Mouse (Mus musculus) forebrain, embryonic 12.5 days (tissue): Measurements from ENCODE around the gene Thap11. TPM values are rescaled to one million over a fixed set of nuclear protein-coding genes. Genes with fewer than 3 reads are reported as not detected.
"Not testable (repeated sequence)": the region's sequence is repeated elsewhere in the genome, so short reads cannot be mapped to it uniquely, and the experiment has no call there.

Experiments used
- ATAC-seq: fragments of 200-750 bp; cut with Nextera tagmentation; 2 replicates; pipeline ENCODE4 v1.8.0; 2017; ENCODE audit warnings: moderate TSS enrichment; ENCODE audit not compliant: low FRiP score
- H3K27ac ChIP-seq: fragments of 300-500 bp; sonication (generic); 2 replicates; pipeline ENCODE4 v1.5.1; 2016; ENCODE audit warnings: mild to moderate bottlenecking
- H3K27me3 ChIP-seq: fragments of 300-500 bp; sonication (generic); 2 replicates; pipeline ENCODE4 v1.6.1; 2016; ENCODE audit warnings: mild to moderate bottlenecking
- H3K36me3 ChIP-seq: fragments of 300-500 bp; sonication (generic); replicated peaks from 2 replicates; pipeline ENCODE4 v1.6.1; 2016; ENCODE audit warnings: mild to moderate bottlenecking
- H3K4me1 ChIP-seq: fragments of 300-500 bp; sonication (generic); 2 replicates; pipeline ENCODE4 v1.6.1; 2016
- H3K4me2 ChIP-seq: fragments of 300-500 bp; sonication (generic); 2 replicates; pipeline ENCODE4 v1.6.1; 2016; ENCODE audit warnings: mild to moderate bottlenecking, moderate library complexity
- H3K4me3 ChIP-seq: fragments of 300-500 bp; sonication (generic); replicated peaks from 2 replicates; pipeline ENCODE4 v1.5.1; 2016; ENCODE audit warnings: mild to moderate bottlenecking
- H3K9ac ChIP-seq: fragments of 300-500 bp; sonication (generic); 2 replicates; pipeline ENCODE4 v1.6.1; 2016; ENCODE audit warnings: mild to moderate bottlenecking
- H3K9me3 ChIP-seq: fragments of 300-500 bp; sonication (generic); 2 replicates; pipeline ENCODE4 v1.6.1; 2016
- WGBS: fragments of 180-500 bp; shearing (Covaris S2); methylation state at CpG from one replicate; pipeline ENCODE4 v1.1.7; 2016; 5-methylcytosine and 5-hydroxymethylcytosine counted together
- polyA plus RNA-seq: library from polyadenylated mRNA; unstranded; fragments of >200 nt; fragmentation: Nextera tagmentation; extraction: Ambion mirVana; gene quantifications from 2 replicates; pipeline ENCODE4 v1.2.1, GENCODE M21; 2016

Gene Thap11
- polyA plus RNA-seq, 1 experiment from 2014 or later = 80.4 TPM

DNA sequence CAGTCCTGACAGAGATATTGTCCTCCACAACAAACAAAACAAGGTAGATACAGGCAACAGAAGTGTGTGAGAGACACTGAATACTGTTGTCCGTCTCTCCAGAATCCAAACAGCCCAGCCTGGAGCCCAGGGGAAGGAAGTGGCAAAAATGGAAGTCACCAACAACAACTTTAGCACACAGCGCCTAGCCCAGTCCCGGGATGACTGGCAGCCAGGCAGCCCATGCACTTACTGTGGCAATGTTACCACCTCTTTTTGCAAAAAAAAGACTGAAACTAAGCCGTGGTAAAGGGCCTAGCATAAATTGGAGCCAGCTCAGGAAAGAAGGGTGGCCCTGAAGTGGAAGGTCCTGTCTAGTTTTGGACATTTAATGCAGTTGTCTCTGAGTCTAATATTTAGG, 28.6 kb upstream of the Thap11 start:
- peak overlapping the region; percentile 87 for H3K4me2 ChIP-seq
- no peak for ATAC-seq
- WGBS = 8% methylated on average over 4 of the region's 4 CpGs
- no peaks in the 10 kb centered on the region for H3K27me3 ChIP-seq
- H3K27ac ChIP-seq = no peak overlapping the region
- peak overlapping the region; percentile 95 for H3K4me3 ChIP-seq
- H3K36me3 ChIP-seq = peaks cover 38% of the 10 kb centered on the region
- peak overlapping the region; percentile 92 for H3K9ac ChIP-seq
- H3K4me1 ChIP-seq = peaks cover 18% of the 10 kb centered on the region
- H3K9me3 ChIP-seq = no peaks in the 10 kb centered on the region

DNA sequence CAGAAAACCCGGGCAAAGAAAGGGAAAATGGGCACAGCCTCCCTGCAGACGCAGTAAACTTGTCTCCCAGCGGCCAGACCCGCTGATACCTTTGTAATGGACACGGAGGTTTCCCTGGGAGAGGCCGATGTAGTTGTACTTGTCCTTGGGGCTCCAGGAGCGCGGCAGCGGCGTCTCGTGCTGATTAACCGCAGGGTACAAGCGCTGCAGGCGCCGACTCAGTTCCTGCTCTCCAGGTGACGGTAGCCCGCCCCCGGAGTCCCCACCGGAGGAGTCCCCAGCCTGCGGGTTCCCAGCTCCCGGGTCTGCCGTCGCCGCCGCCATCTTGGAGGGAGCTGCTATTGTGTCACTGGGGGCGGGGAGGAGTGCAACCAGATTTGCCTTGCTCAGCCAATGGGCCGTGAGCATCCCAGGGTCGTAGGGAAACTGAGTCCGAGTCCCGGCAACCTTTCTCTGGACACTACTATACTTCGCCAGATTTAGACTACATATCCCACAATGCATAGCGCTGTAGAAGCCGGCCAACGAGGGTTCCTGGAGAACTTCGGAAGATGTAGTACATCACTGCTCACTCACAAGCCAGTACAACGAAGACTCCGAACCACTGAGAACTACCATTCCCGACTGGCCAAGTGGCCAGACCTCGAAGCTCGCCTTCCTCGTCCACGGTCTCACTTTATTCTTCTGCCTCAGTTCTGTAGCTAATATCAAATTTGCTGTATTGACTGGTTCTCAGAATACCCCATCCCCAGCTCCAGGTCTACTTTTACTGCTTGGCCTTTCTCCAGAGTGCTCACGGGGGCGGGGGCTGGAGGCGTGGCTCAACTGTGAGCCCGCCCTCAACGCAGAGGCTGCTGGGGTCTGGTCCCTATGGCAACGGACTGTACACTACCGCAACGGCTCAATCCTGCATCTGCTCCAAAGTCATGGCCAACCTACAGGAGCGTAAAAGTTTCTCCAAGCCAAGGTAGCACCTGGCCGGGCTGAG, 27.8 kb upstream of the Thap11 start, which contains the start of the genes Ranbp10 and Tsnaxip1:
TSS of gene Ranbp10 (minus strand) at position 490 of the 988 bp plus-strand sequence.
TSS of gene Tsnaxip1 (plus strand) at position 871 of the 988 bp plus-strand sequence.
- Histone ChIP-seq H3K4me3 (peak within 1 kb of the TSS; percentile 95), H3K4me2 (peak within 1 kb of the TSS; percentile 87), H3K27ac (0 out of 2 replicates have a peak within 1 kb of the TSS, but pooled peaks have one; percentile 43), H3K4me1 (peaks cover 18% of the 10 kb centered on the region), H3K9me3 (no peaks in the 10 kb centered on the region), H3K27me3 (no peaks in the 10 kb centered on the region), H3K36me3 (peaks cover 30% of the 10 kb centered on the region), H3K9ac (peak within 1 kb of the TSS; percentile 92)
- ATAC-seq = peak; percentile 98
- WGBS = under 1% methylated on average over 52 of the region's 52 CpGs

DNA sequence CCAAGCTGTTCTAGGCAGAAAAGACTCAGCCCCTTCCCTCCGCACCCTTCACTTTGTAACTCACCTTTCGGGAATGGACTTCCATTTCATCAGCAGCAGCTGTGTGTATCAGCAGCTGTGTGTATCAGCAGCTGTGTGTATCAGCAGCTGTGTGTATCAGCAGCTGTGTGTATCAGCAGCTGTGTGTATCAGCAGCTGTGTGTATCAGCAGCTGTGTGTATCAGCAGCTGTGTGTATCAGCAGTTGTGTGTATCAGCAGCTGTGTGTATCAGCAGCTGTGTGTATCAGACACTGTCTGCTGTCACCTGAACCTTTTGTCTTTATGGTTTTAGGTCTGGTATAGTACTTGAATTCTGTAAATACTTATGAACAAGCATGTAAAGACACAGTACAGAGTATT, 21.2 kb upstream of the Thap11 start:
- not testable (repeated sequence) for H3K36me3 ChIP-seq, ATAC-seq, H3K27ac ChIP-seq, H3K27me3 ChIP-seq, H3K9ac ChIP-seq, H3K4me2 ChIP-seq, H3K9me3 ChIP-seq, H3K4me3 ChIP-seq, H3K4me1 ChIP-seq
- 84% methylated on average over 2 of the region's 2 CpGs for WGBS

DNA sequence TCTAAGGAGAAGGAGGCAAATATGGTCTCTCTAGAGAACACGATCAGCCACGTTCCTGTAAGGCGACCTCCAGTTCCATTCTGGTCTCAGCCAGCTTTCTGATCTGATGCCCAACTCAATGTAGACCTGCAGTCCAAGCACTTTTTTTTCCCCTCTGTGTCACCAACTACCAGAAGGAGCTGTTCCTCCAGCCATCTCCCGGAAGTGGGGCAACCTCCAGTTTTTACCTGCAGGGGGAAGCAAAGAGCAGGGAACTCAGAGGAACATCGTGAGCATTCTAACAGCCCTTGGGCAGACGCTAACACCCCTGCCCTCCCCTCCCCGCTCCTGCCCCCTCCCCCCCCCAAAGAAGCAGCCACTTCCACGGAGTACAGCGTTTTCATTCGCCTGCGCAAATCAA, 19.6 kb upstream of the Thap11 start:
- Histone ChIP-seq H3K36me3 (no peaks in the 10 kb centered on the region), H3K27me3 (no peaks in the 10 kb centered on the region), H3K27ac (no peak overlapping the region), H3K9me3 (no peaks in the 10 kb centered on the region), H3K4me3 (no peak overlapping the region), H3K4me1 (no peaks in the 10 kb centered on the region), H3K4me2 (no peak overlapping the region), H3K9ac (no peak overlapping the region)
- 27% methylated on average over 11 of the region's 11 CpGs for WGBS
- no peak for ATAC-seq

DNA sequence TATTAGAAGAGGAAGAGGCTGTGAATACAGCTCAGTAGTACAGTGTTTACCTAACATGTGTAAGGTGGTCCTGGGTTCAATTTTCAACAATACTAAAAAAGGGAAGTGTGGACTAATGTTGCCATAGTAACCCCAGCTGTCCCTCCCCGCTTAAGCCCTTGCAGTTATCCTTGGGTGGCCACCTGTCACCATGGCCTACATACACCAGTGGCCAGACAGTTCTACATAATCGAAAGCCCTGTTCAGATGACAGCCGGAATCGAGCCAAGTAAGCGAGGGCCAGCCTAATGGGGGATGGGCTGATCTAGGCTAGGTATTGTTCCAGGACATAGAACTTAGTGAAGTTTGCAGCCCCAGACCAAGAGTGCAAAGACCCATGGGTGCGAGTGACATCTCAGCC, 17.9 kb upstream of the Thap11 start:
- Histone ChIP-seq H3K27me3 (no peaks in the 10 kb centered on the region), H3K9ac (no peak overlapping the region), H3K4me3 (no peak overlapping the region), H3K27ac (no peak overlapping the region), H3K9me3 (no peaks in the 10 kb centered on the region), H3K36me3 (peaks cover 13% of the 10 kb centered on the region), H3K4me2 (no peak overlapping the region), H3K4me1 (no peaks in the 10 kb centered on the region)
- 89% methylated on average over 6 of the region's 6 CpGs for WGBS
- no peak for ATAC-seq

DNA sequence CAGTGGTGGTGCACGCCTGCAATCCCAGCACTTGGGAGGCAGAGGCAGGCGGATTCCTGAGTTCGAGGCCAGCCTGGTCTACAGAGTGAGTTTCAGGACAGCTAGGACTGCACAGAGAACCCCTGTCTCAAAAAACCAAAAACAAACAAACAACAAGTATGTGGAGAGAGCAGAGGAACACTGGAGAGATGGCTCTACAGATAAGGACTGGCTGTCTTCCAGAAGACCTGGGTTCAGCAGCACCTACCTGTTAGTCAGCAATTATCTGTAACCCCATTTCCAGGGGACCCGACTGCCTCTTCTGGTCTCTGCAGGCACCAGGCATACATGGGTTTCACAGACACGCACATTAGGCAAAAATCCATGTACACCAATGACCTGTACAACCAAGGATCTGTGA, 15.7 kb upstream of the Thap11 start:
- no peak overlapping the region for H3K27ac ChIP-seq
- H3K9ac ChIP-seq = no peak overlapping the region
- H3K4me1 ChIP-seq = no peaks in the 10 kb centered on the region
- H3K27me3 ChIP-seq = no peaks in the 10 kb centered on the region
- ATAC-seq = no peak
- peaks cover 28% of the 10 kb centered on the region for H3K36me3 ChIP-seq
- 92% methylated on average over 5 of the region's 5 CpGs for WGBS
- H3K9me3 ChIP-seq = no peaks in the 10 kb centered on the region
- H3K4me3 ChIP-seq = no peak overlapping the region
- no peak overlapping the region for H3K4me2 ChIP-seq

DNA sequence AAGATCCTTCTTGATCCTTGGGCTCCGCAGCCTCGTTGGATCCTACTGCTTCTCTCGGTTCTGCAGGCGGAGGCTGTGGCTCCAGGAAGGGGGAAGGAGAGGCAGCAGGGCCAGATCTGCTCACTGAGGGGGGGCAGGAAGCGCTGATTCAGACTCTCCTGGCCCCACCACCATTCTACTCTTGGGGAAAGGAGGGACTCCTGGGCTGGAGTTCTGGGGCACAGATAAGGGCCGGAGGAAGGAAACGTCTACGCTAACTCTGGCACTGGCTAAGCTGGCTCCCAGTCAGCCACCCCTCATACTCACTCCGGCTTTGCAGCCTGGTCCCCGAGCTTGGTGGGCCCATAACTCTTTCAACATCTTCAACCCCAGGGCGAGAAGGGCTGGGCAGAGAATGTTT, 8.3 kb upstream of the Thap11 start:
- Histone ChIP-seq H3K9me3 (no peaks in the 10 kb centered on the region), H3K4me3 (no peak overlapping the region), H3K4me1 (peaks cover 7% of the 10 kb centered on the region), H3K27ac (no peak overlapping the region), H3K9ac (no peak overlapping the region), H3K4me2 (no peak overlapping the region), H3K36me3 (peaks cover 69% of the 10 kb centered on the region), H3K27me3 (no peaks in the 10 kb centered on the region)
- WGBS = 97% methylated on average over 11 of the region's 11 CpGs
- ATAC-seq = no peak

DNA sequence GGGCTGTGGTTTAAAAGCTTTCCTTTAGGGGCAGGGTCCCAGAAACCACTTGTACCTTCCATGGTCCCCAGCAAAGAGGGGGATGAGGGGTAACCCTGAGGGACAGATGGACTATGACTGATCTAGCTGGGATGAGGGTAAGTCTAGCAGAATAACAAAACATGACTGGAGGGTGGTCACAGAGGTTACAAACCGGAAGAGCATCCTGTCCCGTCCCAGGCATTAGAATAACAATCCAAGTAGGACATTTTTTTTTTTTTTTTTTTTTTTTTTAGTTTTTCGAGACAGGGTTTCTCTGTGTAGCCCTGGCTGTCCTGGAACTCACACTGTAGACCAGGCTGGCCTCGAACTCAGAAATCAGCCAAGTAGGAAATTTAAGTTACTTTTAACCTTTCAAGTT, 4.9 kb upstream of the Thap11 start:
- Histone ChIP-seq H3K4me1 (peaks cover 10% of the 10 kb centered on the region), H3K4me2 (peak overlapping the region; percentile 42; the same call in 1 of the 2 replicates), H3K9me3 (no peaks in the 10 kb centered on the region), H3K4me3 (no peak overlapping the region), H3K27me3 (no peaks in the 10 kb centered on the region), H3K9ac (no peak overlapping the region), H3K27ac (no peak overlapping the region), H3K36me3 (peaks cover 43% of the 10 kb centered on the region)
- no peak for ATAC-seq
- 84% methylated on average over 4 of the region's 4 CpGs for WGBS

DNA sequence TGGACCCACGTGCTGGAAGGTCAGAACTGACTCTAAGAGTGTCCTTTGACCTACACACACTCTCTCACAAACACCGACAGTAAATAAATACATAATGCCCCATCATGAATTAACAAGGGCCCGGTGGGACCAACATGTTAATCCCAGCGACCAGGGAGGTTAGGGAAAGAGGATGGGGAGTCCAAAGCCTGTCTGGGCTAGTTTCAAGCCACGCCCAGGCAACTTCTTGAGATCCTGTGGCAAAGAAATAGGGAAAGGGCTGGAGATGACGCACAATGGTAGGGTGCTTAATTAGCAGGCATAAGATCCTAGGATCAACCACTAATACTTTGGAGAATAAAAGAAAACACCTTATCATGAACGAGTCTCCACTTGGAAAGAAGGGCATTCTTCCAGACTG, 4.3 kb upstream of the Thap11 start:
- Histone ChIP-seq H3K9ac (no peak overlapping the region), H3K4me1 (peaks cover 12% of the 10 kb centered on the region), H3K36me3 (peaks cover 37% of the 10 kb centered on the region), H3K4me2 (peak overlapping the region; percentile 42), H3K9me3 (no peaks in the 10 kb centered on the region), H3K4me3 (0 out of 2 replicates have a peak overlapping the region, but pooled peaks have one; percentile 13), H3K27me3 (no peaks in the 10 kb centered on the region), H3K27ac (no peak overlapping the region)
- no peak for ATAC-seq
- 78% methylated on average over 7 of the region's 7 CpGs for WGBS

DNA sequence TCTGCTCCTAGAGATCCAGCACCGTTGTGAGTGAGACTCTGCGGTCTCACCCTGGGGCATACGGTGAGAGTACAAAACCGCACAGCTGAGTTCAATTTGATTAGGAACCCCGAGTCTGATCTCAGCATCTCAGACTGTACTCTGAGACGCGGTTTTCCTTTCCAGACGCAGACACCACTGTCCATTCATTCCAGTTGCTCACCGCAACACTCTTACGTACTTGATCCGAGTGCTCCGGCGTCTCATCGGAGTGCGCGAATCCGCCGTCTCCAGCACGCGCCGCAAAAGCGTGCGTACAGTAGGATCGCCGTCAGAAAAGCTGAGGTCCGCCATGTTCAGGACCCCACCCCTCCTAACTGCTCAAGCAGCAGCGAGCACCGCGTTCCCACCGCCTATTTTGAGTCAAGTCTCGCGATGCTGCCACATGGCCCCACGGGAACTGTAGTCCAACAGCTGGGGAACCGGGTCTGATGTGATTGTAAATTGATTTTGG, 3.2 kb upstream of the Thap11 start:
- Histone ChIP-seq H3K9me3 (no peaks in the 10 kb centered on the region), H3K4me3 (peak overlapping the region; percentile 65), H3K4me2 (peak overlapping the region; percentile 69), H3K9ac (peak overlapping the region; percentile 77), H3K4me1 (peaks cover 23% of the 10 kb centered on the region), H3K36me3 (peaks cover 26% of the 10 kb centered on the region), H3K27ac (peak overlapping the region; percentile 20; the same call in 1 of the 2 replicates), H3K27me3 (no peaks in the 10 kb centered on the region)
- under 1% methylated on average over 34 of the region's 34 CpGs for WGBS
- peak; percentile 83 for ATAC-seq

DNA sequence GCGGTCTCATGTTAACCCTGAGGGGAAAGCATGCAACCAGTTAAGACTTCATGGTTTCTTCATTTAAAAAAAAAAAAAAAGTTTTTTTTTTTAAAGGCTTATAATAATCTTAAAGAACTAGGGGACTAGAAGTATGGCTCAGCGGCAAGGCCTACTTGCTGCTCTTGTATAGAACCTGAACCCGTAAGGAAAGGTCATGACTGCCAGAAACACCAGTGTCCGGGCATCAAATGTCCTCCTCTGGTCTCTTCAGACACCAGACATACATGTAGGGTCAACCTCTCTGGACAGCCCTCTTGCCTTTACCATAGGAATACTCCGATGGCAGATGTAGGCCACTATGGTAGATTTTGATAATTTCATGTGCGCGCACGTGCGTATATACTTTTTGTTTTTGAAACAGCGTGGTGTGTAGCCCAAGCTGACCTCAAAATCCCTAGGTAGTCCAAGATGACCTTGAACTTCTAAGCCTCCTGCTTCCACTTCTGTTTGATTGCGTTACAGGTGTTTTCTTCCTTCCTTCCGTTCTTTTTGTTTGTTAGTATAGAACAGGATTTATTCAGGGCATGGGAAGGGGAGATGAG, 2.7 kb upstream of the Thap11 start:
- no peak for ATAC-seq
- H3K9ac ChIP-seq = no peak overlapping the region
- 81% methylated on average over 12 of the region's 12 CpGs for WGBS

DNA sequence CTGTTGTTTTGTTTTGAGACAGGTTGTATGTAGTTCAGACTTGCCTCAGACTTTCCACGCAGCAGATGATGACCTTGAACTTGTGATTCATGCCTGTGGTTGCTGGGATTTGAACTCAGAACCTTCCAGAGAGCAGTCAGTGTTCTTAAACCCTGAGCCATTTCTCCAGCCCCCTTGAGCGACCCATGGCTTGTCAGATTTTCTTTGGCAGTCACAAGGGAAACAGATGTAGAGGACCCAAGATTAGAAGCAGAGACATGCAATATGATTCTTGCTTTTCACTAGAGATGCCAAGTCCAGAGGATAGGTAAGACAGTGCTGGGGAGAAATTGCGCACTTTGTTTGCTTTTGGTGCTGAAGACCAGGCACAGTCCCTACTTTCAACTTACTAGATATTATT, 1.8 kb upstream of the Thap11 start, which contains the start of gene Cenpt:
TSS of gene Cenpt (minus strand) at position 101 of the 400 bp plus-strand sequence.
- Histone ChIP-seq H3K27me3 (no peaks in the 10 kb centered on the region), H3K27ac (no peak within 1 kb of the TSS), H3K4me2 (no peak within 1 kb of the TSS), H3K9me3 (no peaks in the 10 kb centered on the region), H3K9ac (no peak within 1 kb of the TSS), H3K4me3 (no peak within 1 kb of the TSS), H3K4me1 (peaks cover 38% of the 10 kb centered on the region), H3K36me3 (peaks cover 13% of the 10 kb centered on the region)
- 92% methylated on average over 3 of the region's 3 CpGs for WGBS
- no peak for ATAC-seq

More for the DNA sequence above, 2.7 kb upstream of the Thap11 start:
- H3K27me3 ChIP-seq = no peaks in the 10 kb centered on the region
- peak overlapping the region; percentile 69; the same call in 1 of the 2 replicates for H3K4me2 ChIP-seq
- no peak overlapping the region for H3K27ac ChIP-seq
- H3K9me3 ChIP-seq = no peaks in the 10 kb centered on the region
- peaks cover 28% of the 10 kb centered on the region for H3K4me1 ChIP-seq
- peaks cover 21% of the 10 kb centered on the region for H3K36me3 ChIP-seq
- H3K4me3 ChIP-seq = peak overlapping the region; percentile 65; the same call in 1 of the 2 replicates
